Mouse (Mus musculus) heart, embryonic 10.5 days (tissue): Measurements from ENCODE around the gene Nadk. TPM values are rescaled to one million over a fixed set of nuclear protein-coding genes. Genes with fewer than 3 reads are reported as not detected.
A peak's percentile ranks its signal among the peaks of the same experiment; 100 is the strongest.
"Not testable (repeated sequence)": the region's sequence is repeated elsewhere in the genome, so short reads cannot be mapped to it uniquely, and the experiment has no call there.

Source experiments
- DNase-seq: peaks from one replicate; pipeline ENCODE4 v3.0.0-alpha.2; 2017; ENCODE audit warnings: low spot score
- H3K27ac ChIP-seq: fragments of 300-500 bp; sonication (generic); 2 replicates; pipeline ENCODE4 v1.5.1; 2016; ENCODE audit warnings: mild to moderate bottlenecking
- H3K27me3 ChIP-seq: fragments of 300-500 bp; sonication (generic); 2 replicates; pipeline ENCODE4 v1.6.1; 2016; ENCODE audit warnings: mild to moderate bottlenecking; ENCODE audit not compliant: poor library complexity, insufficient read depth, severe bottlenecking
- H3K36me3 ChIP-seq: fragments of 300-500 bp; sonication (generic); 2 replicates; pipeline ENCODE4 v1.6.1; 2016; ENCODE audit warnings: mild to moderate bottlenecking, moderate library complexity
- H3K4me1 ChIP-seq: fragments of 300-500 bp; sonication (generic); 2 replicates; pipeline ENCODE4 v1.6.1; 2016; ENCODE audit warnings: mild to moderate bottlenecking
- H3K4me3 ChIP-seq: fragments of 300-500 bp; sonication (generic); 2 replicates; pipeline ENCODE4 v1.5.1; 2016; ENCODE audit warnings: mild to moderate bottlenecking, moderate library complexity
- H3K9me3 ChIP-seq: fragments of 300-500 bp; sonication (generic); 2 replicates; pipeline ENCODE4 v1.6.1; 2016; ENCODE audit warnings: mild to moderate bottlenecking, moderate library complexity
- WGBS: fragments of 180-500 bp; shearing (Covaris S2); methylation state at CpG from one replicate; pipeline ENCODE4 v1.1.7; 2016; 5-methylcytosine and 5-hydroxymethylcytosine counted together
- polyA plus RNA-seq: library from polyadenylated mRNA; unstranded; fragments of >200 nt; fragmentation: Nextera tagmentation; extraction: Ambion mirVana; gene quantifications from 2 replicates; pipeline ENCODE4 v1.2.1, GENCODE M21; 2016

The Nadk gene
- polyA plus RNA-seq, 1 experiment from 2014 or later = 93.3 TPM

DNA sequence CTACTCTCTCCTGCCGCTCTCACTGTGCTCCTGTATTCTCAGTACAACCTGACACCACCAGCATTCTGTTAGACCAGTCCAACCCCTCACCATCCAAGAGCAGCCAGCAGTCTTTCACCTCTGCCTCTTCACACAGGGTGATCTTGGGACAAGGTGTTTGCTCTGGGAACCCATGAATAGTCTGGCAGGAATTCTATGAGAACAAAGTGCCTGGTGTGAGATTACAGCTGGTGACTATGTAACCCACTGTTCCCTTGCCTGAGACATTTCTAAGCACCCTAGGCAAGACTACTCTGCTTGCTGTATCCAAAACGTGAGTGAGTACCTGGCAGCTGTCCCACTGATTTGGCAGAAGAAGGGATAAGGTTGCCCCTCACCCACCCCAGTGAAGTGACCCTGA is 1.2 kb upstream of the Nadk start:
- DNase-seq = no peak
- Histone ChIP-seq H3K4me3 (no peak overlapping the region), H3K27me3 (no peaks in the 10 kb centered on the region), H3K36me3 (peaks cover 51% of the 10 kb centered on the region), H3K4me1 (peaks cover 55% of the 10 kb centered on the region), H3K9me3 (no peaks in the 10 kb centered on the region), H3K27ac (0 out of 2 replicates have a peak overlapping the region, but pooled peaks have one; percentile 47)
- WGBS = 58% methylated on average over 2 of the region's 2 CpGs

GRCm38 (mm10) chr4:155562725-155563399 is 684 bp downstream of the Nadk start:
- Histone ChIP-seq H3K27me3 (no peaks in the 10 kb centered on the region), H3K36me3 (peaks cover 33% of the 10 kb centered on the region), H3K4me3 (peak overlapping the region; percentile 89), H3K4me1 (peaks cover 62% of the 10 kb centered on the region), H3K27ac (peak overlapping the region; percentile 95), H3K9me3 (no peaks in the 10 kb centered on the region)
- WGBS = 4% methylated on average over 19 of the region's 19 CpGs
- DNase-seq = peak; percentile 85

GRCm38 (mm10) chr4:155563400-155564231 is 1.4 kb downstream of the Nadk start:
- H3K27ac ChIP-seq = peak overlapping the region; percentile 95
- H3K9me3 ChIP-seq = no peaks in the 10 kb centered on the region
- peak overlapping the region; percentile 89 for H3K4me3 ChIP-seq
- H3K27me3 ChIP-seq = no peaks in the 10 kb centered on the region
- under 1% methylated on average over 69 of the region's 69 CpGs for WGBS
- peaks cover 62% of the 10 kb centered on the region for H3K4me1 ChIP-seq
- DNase-seq = peak; percentile 100
- peaks cover 27% of the 10 kb centered on the region for H3K36me3 ChIP-seq

DNA sequence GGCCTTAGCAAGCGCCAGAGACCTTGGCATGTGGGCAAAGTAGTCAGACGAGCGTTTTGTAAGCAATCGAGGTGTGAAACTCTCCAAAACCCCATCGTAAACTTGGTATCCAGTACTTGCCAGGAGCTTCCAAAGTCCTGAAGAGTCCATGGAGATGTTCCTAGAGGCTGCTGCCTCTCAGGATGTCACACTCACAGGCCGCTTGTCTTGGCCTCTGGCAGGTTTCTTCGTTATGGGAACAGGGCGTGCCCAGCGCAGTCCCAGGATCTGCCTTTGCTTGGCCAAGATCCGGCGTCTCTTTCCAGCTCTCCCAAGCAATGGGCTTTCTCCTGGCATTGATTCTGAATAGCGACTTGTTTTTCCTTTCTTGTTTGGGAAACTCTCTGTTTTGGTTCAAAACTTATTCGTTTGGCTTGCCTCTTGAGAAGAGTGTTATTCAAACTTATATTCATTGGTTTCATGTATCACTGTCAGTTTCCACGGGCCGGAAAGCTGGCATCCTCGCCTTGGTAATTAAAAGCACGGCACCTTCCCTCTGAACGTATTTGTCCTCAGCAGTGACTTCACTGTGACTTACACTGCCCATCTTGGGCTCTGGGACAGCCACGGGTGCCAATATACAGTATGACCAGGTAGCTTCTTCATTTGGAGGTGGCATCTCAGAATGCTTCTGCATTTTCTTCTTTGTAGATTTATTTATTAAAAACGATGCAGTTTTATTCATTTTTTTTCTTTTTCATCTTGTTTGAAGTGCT is 2.3 kb downstream of the Nadk start:
- Histone ChIP-seq H3K4me3 (peak overlapping the region; percentile 89), H3K27me3 (no peaks in the 10 kb centered on the region), H3K27ac (peak overlapping the region; percentile 95), H3K4me1 (peaks cover 59% of the 10 kb centered on the region), H3K9me3 (no peaks in the 10 kb centered on the region), H3K36me3 (peaks cover 18% of the 10 kb centered on the region)
- WGBS = 16% methylated on average over 20 of the region's 20 CpGs
- DNase-seq = no peak

GRCm38 (mm10) chr4:155566555-155566954 is 4.4 kb downstream of the Nadk start:
- 57% methylated on average over 8 of the region's 8 CpGs for WGBS
- Histone ChIP-seq H3K27me3 (no peaks in the 10 kb centered on the region), H3K4me1 (peaks cover 46% of the 10 kb centered on the region), H3K27ac (no peak overlapping the region), H3K36me3 (no peaks in the 10 kb centered on the region), H3K4me3 (no peak overlapping the region), H3K9me3 (no peaks in the 10 kb centered on the region)
- DNase-seq = no peak

DNA sequence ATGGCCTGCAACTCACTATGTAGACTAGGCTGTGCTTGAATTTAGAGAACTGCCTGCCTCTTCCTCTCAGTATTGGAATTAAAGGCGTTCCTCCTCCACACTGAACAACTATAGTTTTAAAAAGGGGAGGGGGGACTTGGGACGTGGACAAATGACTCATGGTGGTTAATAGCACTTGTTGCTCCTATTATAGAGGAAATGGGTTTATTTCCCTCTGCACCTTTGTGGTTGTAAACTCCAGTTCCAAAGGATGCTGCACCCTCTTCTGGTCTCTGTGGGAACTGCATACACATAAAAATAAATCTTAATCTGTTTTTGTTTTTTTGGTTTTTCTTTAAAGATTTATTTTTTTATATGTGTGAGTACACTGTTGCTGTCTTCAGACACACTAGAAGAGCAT is 6.0 kb downstream of the Nadk start:
- Histone ChIP-seq H3K4me3 (no peak overlapping the region), H3K36me3 (no peaks in the 10 kb centered on the region), H3K27me3 (no peaks in the 10 kb centered on the region), H3K9me3 (no peaks in the 10 kb centered on the region), H3K4me1 (peaks cover 33% of the 10 kb centered on the region), H3K27ac (no peak overlapping the region)
- DNase-seq = no peak
- 39% methylated on average over 2 of the region's 2 CpGs for WGBS

DNA sequence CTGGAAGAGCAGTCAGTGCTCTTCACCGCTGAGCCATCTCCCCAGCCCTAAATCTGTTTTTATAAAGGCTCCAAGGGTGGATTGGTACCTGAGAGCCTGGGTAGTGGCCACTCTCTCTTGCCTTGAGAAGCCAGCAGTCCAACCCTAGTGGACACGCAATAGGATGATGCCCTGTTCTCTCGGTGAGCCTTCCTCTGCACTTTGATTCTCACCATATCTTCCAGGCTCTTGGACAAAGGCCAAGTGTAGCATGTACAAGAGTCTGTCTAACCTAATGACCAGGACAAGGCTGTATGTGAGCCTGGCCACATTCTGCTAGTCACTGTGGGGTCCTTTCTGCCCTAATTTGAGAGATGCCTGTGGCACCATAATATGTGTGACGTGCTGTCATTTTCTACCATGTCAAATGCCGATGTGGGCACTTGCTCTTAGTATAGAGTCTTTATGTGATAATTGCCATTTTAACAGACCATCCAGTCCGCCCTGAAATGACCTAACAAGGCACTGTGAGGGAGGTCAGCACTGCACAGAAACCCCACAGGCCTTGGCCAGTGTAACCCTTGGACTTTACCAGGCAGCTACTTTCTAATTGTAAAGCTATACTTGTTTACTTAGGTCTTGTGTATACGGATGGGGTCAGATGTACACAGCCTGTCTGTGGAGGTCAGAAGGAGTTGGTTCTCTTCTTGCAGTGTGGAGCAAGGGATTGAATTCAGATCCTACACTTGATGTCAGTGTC is 6.6 kb downstream of the Nadk start:
- H3K27ac ChIP-seq = no peak overlapping the region
- DNase-seq = no peak
- WGBS = 86% methylated on average over 7 of the region's 7 CpGs

DNA sequence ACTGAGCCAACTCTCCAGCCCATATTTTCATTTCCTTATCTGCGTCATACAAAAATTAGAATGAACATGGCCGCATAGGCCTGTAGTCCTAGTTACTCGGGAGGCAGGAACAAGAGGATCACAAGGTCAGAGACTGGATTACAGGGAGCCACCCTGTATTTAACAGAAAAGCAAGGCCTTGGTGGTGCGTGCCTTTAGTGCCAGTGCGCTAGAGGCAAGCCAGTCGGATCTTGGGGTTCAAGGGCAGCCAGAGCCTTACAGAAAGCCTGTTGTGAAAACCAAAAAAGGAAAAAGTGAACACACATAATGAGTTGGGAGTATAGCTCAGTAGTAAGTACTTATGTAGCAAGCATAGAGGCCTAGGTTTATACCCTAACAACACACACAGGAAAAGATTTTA is 7.6 kb downstream of the Nadk start:
- WGBS = 88% methylated on average over 6 of the region's 6 CpGs
- Histone ChIP-seq H3K4me3 (no peak overlapping the region), H3K27ac (no peak overlapping the region), H3K9me3 (no peaks in the 10 kb centered on the region), H3K27me3 (no peaks in the 10 kb centered on the region), H3K4me1 (peaks cover 18% of the 10 kb centered on the region), H3K36me3 (no peaks in the 10 kb centered on the region)
- DNase-seq = no peak

More for the DNA sequence above, 6.6 kb downstream of the Nadk start:
- no peaks in the 10 kb centered on the region for H3K27me3 ChIP-seq
- no peaks in the 10 kb centered on the region for H3K36me3 ChIP-seq
- H3K9me3 ChIP-seq = no peaks in the 10 kb centered on the region
- H3K4me3 ChIP-seq = no peak overlapping the region
- H3K4me1 ChIP-seq = peaks cover 28% of the 10 kb centered on the region

DNA sequence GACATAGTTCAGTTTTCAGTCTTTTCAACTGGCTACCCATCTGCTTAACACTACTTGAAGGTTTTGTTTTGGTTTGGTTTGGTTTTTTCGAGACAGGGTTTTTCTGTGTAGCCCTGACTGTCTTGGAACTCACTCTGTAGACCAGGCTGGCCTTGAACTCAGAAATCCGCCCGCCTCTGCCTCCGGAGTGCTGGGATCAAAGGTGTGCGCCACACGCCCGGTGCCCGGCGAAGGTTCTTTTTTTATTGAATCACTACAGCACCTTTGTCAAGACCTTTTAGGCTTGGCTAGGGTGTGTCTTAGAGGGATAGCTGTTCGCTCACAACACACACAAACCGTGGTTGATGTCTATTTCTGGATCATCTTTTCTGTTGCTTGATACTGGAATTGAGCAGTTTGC is 8.1 kb downstream of the Nadk start:
- not testable (repeated sequence) for H3K36me3 ChIP-seq, DNase-seq, H3K9me3 ChIP-seq, H3K4me3 ChIP-seq, H3K27me3 ChIP-seq, H3K27ac ChIP-seq
- peaks cover 13% of the 10 kb centered on the region for H3K4me1 ChIP-seq
- 92% methylated on average over 11 of the region's 11 CpGs for WGBS

DNA sequence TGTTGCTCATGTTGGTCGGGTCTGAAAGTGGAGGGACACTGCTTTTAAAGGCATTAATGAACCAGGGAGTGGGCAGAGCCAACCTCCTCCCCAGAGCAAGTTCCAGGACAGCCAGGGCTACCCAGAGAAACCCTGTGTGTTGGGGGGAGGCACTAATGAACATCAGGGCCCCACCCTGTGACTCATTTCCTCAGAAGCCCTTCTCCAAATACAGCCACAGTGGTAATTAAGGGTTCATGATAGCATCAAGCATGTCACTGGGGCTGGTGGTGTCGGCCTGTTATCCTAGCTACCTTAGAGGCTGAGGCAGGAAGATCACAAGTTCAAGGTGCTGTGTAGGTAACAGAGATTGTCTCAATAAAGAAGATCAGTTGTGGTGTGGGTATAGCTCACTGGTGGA is 9.3 kb downstream of the Nadk start:
- DNase-seq = no peak
- no peaks in the 10 kb centered on the region for H3K27me3 ChIP-seq
- 73% methylated on average over 2 of the region's 2 CpGs for WGBS
- H3K9me3 ChIP-seq = no peaks in the 10 kb centered on the region
- no peak overlapping the region for H3K4me3 ChIP-seq
- peaks cover 7% of the 10 kb centered on the region for H3K4me1 ChIP-seq
- H3K27ac ChIP-seq = no peak overlapping the region
- no peaks in the 10 kb centered on the region for H3K36me3 ChIP-seq

GRCm38 (mm10) chr4:155573155-155573554 is 11.0 kb downstream of the Nadk start:
- H3K9me3 ChIP-seq = no peaks in the 10 kb centered on the region
- H3K4me1 ChIP-seq = peaks cover 5% of the 10 kb centered on the region
- 90% methylated on average over 2 of the region's 2 CpGs for WGBS
- no peaks in the 10 kb centered on the region for H3K27me3 ChIP-seq
- DNase-seq = no peak
- no peak overlapping the region for H3K4me3 ChIP-seq
- H3K27ac ChIP-seq = no peak overlapping the region
- peaks cover 13% of the 10 kb centered on the region for H3K36me3 ChIP-seq

- peaks cover 5% of the 10 kb centered on the region for H3K4me1 ChIP-seq
- no peaks in the 10 kb centered on the region for H3K9me3 ChIP-seq
- H3K36me3 ChIP-seq = peaks cover 21% of the 10 kb centered on the region
- H3K27me3 ChIP-seq = no peaks in the 10 kb centered on the region
- H3K27ac ChIP-seq = no peak overlapping the region
- no peak for DNase-seq
- 91% methylated on average over 9 of the region's 9 CpGs for WGBS
- no peak overlapping the region for H3K4me3 ChIP-seq
Measured at GRCm38 (mm10) chr4:155573876-155574275, 11.7 kb downstream of the Nadk start.
